Mouse (Mus musculus): ENCODE measurements at regions not wholly inside any gene's neighbourhood (a gene's known extent, or its start where the extent isn't known, plus 50 kb on each side); places are given as distances from the start of the nearest gene placed in this dataset.

DNA sequence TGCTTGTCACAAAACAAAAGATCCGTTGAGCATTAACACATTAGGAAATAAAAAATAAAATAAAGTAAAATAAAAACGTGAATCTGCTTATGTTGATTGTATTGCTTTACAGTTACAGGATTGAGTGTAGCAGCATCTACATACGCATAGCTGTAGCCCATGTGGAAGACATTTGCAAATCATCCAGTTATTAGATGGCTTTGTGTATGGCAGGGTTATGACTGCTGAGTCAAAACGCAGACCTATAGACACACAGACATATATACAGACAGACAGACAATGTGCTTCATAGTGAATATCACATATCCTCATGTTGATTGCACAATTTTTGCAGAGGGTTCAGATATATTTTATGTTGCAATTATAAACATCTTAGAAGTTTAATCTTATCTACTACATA, 64.5 kb downstream of the Gm11146 start:
- WGBS: 55% methylated on average over 4 of the region's 4 CpGs
- ATAC-seq (replicated peaks): peak; percentile 65
- no peaks in the 10 kb centered on the region for H3K36me3 ChIP-seq

DNA sequence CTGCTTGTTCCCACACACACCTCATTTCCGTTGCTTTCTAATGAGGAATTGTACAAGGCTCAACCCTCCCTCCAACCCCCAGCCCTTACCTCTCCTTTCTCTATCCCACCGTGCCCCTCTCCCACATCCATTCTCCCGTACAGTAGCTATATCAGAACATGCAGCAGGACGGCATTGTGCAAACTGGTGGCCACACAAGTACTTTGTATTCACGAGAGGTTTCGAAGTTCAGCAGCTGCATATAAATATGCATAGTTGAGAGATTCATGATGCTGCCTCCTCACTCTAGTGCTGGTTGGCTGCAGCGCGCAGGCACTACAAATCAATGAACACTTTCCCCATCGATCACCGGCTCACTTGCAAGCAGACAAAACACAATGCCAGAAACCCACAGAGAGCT, 65.1 kb downstream of the Gm11146 start:
- H3K36me3 ChIP-seq: no peaks in the 10 kb centered on the region
- H3K9me3 ChIP-seq: no peaks in the 10 kb centered on the region
- H3K4me3 ChIP-seq: peak overlapping the region; percentile 39
- no peaks in the 10 kb centered on the region for H3K27me3 ChIP-seq
- 10% methylated on average over 10 of the region's 10 CpGs for WGBS
- H3K27ac ChIP-seq (replicated peaks): peak overlapping the region; percentile 97
- H3K9ac ChIP-seq (replicated peaks): peak overlapping the region; percentile 53
- H3K4me2 ChIP-seq (replicated peaks): peak overlapping the region; percentile 49
- ATAC-seq (replicated peaks): peak; percentile 93
- H3K4me1 ChIP-seq: peaks cover 24% of the 10 kb centered on the region

More for the DNA sequence above, 64.5 kb downstream of the Gm11146 start:
- Histone ChIP-seq H3K4me3 (peak overlapping the region; percentile 39), H3K27me3 (no peaks in the 10 kb centered on the region), H3K4me2 (replicated peaks) (peak overlapping the region; percentile 49), H3K27ac (replicated peaks) (peak overlapping the region; percentile 97), H3K9ac (replicated peaks) (peak overlapping the region; percentile 53), H3K9me3 (no peaks in the 10 kb centered on the region), H3K4me1 (peaks cover 24% of the 10 kb centered on the region)

DNA sequence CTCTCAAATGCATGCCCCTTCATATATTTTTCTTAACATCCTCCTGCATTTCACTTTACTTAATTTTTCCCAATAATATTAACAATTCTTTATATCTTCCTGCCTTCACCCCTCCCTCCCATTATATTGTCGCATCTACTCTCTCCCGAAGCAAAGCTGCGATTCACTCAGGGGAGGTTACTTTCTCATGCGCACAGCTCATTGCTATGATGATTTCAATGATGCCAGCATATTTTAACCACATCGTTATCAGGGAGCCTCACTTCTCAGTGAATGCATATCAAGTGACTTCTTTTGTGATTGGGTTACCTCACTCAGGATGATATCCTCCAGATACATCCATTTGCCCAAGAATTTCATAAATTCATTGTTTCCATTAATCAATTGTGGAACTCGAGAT, 65.6 kb downstream of the Gm11146 start:
- ATAC-seq (replicated peaks): peak; percentile 71
- Histone ChIP-seq H3K27ac (replicated peaks) (peak overlapping the region; percentile 97), H3K36me3 (no peaks in the 10 kb centered on the region), H3K4me3 (peak overlapping the region; percentile 39), H3K4me2 (replicated peaks) (peak overlapping the region; percentile 49), H3K9ac (replicated peaks) (peak overlapping the region; percentile 53), H3K9me3 (no peaks in the 10 kb centered on the region), H3K4me1 (peaks cover 24% of the 10 kb centered on the region), H3K27me3 (no peaks in the 10 kb centered on the region)
- WGBS: 11% methylated on average over 6 of the region's 6 CpGs

DNA sequence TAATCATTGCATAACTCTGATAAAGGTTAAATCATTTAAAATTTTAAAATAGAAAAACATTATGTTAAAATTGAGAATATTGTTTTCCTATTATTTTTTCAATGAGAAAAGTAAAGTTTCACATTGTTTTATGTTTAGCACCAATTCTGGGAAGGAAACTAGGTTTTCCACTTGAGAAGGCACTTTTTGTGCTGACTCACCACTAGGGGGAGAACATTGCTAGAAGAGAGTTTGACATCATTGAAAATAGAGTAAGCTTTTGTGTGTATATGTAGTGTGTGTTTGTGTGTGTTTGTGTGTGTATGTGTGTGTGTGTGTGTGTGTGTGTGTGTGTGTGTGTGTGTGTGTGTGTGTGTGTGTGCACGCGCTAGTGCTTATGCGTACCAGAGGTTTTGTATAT, 66.9 kb downstream of the Gm11146 start:
- no peak overlapping the region for H3K4me2 ChIP-seq (replicated peaks)
- 0 out of 2 replicates have a peak, but pooled peaks cover 2% of the 10 kb centered on the region for H3K36me3 ChIP-seq
- WGBS: 77% methylated on average over 3 of the region's 3 CpGs
- no peak overlapping the region for H3K4me3 ChIP-seq
- ATAC-seq (replicated peaks): no peak
- H3K27ac ChIP-seq (replicated peaks): peak overlapping the region; percentile 41
- peaks cover 24% of the 10 kb centered on the region for H3K4me1 ChIP-seq
- H3K9ac ChIP-seq (replicated peaks): no peak overlapping the region
- no peaks in the 10 kb centered on the region for H3K9me3 ChIP-seq
- no peaks in the 10 kb centered on the region for H3K27me3 ChIP-seq

DNA sequence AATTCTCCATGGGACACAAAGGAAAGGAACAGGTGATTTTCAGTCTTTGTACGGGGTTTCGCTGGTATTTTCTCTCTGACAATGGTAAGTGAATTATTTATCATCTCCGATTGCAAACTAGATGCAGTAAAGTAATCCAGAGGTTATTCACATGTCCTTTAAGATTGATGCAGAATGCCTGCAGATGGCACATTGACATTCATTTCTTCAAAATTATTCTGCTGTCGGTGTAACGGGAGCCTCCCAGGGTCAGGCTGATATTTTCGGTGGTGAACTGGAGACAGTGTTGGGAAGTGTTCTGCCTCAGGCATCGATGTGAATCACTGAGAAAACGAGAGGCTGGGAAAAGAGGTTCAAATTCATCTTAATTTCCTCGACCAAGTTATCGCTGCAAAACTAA, 70.3 kb downstream of the Gm11146 start:
- H3K36me3 ChIP-seq: 0 out of 2 replicates have a peak, but pooled peaks cover 3% of the 10 kb centered on the region
- no peak overlapping the region for H3K9ac ChIP-seq (replicated peaks)
- H3K27ac ChIP-seq (replicated peaks): 0 out of 2 replicates have a peak overlapping the region, but pooled peaks have one; percentile 0
- 68% methylated on average over 10 of the region's 10 CpGs for WGBS
- no peak overlapping the region for H3K4me3 ChIP-seq
- peaks cover 13% of the 10 kb centered on the region for H3K4me1 ChIP-seq
- no peak overlapping the region for H3K4me2 ChIP-seq (replicated peaks)
- H3K27me3 ChIP-seq: no peaks in the 10 kb centered on the region
- H3K9me3 ChIP-seq: no peaks in the 10 kb centered on the region
- ATAC-seq (replicated peaks): no peak

DNA sequence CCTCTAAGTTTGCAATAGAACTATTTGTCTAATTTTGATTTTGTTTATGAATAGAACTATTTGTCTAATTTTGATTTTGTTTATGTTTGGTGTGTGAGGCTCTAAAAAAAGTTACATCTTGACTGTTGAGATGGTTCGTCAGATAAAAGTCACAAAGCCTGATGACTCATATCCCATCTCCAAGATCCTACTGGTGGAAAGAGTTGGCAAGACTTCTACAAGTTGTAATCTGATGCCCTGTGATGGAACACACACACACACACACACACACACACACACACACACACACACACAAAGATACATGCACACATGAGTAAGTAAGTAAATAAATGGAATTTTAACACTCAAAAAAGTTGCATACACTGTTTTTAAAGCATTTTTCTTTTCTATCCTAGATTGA, 73.9 kb downstream of the Gm11146 start:
- no peak overlapping the region for H3K4me3 ChIP-seq
- no peak overlapping the region for H3K27ac ChIP-seq (replicated peaks)
- peaks cover 8% of the 10 kb centered on the region; the same call in 1 of the 2 replicates for H3K4me1 ChIP-seq
- 0 out of 2 replicates have a peak, but pooled peaks cover 3% of the 10 kb centered on the region for H3K36me3 ChIP-seq
- H3K9ac ChIP-seq (replicated peaks): no peak overlapping the region
- no peak overlapping the region for H3K4me2 ChIP-seq (replicated peaks)
- no peaks in the 10 kb centered on the region for H3K27me3 ChIP-seq
- 85% methylated on average over 1 of the region's 1 CpGs for WGBS
- no peaks in the 10 kb centered on the region for H3K9me3 ChIP-seq
- ATAC-seq (replicated peaks): no peak

DNA sequence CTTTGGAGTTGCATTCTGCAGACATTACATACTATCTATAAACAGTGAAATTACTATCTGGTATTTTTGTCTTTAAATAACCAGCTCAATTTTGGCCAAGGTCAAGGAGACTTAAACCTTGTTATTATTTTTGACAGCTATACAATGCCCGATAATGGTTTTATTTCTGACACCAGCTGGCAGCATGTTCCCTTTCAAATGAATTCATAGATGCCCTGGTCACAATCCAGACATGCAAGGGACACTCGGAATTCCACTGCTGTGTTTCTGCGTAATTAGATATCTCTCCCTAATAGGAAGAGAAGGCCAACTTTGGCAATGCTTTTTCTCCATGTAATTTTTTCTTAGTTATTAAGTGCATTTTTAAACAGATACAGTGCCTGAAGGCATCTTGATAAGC, 87.3 kb downstream of the Gm11146 start:
- Histone ChIP-seq H3K27me3 (no peaks in the 10 kb centered on the region), H3K36me3 (no peaks in the 10 kb centered on the region), H3K27ac (replicated peaks) (no peak overlapping the region; the same call in 1 of the 2 replicates), H3K4me1 (peaks cover 15% of the 10 kb centered on the region; the same call in 1 of the 2 replicates), H3K9ac (replicated peaks) (no peak overlapping the region), H3K9me3 (no peaks in the 10 kb centered on the region), H3K4me3 (no peak overlapping the region), H3K4me2 (replicated peaks) (no peak overlapping the region)
- WGBS: 50% methylated on average over 3 of the region's 3 CpGs
- ATAC-seq (replicated peaks): no peak

DNA sequence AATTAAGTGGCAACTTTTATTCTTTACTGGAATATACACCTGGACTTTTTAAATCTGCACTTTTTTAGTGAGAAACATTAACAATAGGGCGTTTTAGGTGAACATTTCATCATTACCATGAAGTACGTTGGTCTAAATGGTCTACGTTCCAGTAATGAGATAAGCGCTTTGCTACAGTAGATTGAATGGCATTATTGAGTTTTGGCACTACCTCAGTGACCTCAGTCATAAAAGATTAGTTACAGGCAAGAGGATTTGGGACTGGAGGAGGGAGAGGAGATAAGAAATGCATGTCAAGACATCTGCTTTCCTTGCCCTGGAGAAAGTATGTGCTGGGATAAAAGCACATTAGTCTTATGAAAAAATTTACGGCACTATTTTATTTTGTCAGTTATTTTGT, 98.3 kb downstream of the Gm11146 start:
- Histone ChIP-seq H3K9ac (replicated peaks) (no peak overlapping the region; the same call in 1 of the 2 replicates), H3K4me2 (replicated peaks) (peak overlapping the region; percentile 41), H3K27me3 (no peaks in the 10 kb centered on the region), H3K9me3 (no peaks in the 10 kb centered on the region), H3K4me3 (peak overlapping the region; percentile 35), H3K27ac (replicated peaks) (peak overlapping the region; percentile 66), H3K4me1 (peaks cover 24% of the 10 kb centered on the region), H3K36me3 (peaks cover 6% of the 10 kb centered on the region)
- 22% methylated on average over 5 of the region's 5 CpGs for WGBS
- no peak for ATAC-seq (replicated peaks)

DNA sequence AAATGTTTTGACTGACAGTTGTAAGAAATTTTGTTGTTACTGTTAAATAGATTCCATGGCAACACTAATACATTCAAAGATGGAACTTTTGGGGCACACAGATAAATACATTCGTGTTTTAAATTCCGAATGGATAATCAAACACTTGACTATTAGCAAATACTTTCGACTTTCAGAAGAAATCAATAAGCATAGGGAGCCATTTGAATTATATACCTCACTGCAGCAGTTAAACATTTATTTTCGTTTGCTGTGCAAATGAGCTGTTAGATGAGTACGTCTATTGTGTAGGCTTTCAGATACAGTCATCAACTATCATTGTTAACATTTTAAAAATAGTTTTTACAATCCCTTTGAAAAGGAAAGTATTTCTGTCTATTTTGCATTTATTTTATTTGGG, 99.0 kb downstream of the Gm11146 start:
- Histone ChIP-seq H3K9ac (replicated peaks) (peak overlapping the region; percentile 40), H3K4me3 (peak overlapping the region; percentile 34), H3K27me3 (no peaks in the 10 kb centered on the region), H3K4me1 (peaks cover 24% of the 10 kb centered on the region), H3K4me2 (replicated peaks) (peak overlapping the region; percentile 34), H3K36me3 (peaks cover 1% of the 10 kb centered on the region), H3K27ac (replicated peaks) (0 out of 2 replicates have a peak overlapping the region, but pooled peaks have one; percentile 23), H3K9me3 (no peaks in the 10 kb centered on the region)
- WGBS: 17% methylated on average over 5 of the region's 5 CpGs
- no peak for ATAC-seq (replicated peaks)

DNA sequence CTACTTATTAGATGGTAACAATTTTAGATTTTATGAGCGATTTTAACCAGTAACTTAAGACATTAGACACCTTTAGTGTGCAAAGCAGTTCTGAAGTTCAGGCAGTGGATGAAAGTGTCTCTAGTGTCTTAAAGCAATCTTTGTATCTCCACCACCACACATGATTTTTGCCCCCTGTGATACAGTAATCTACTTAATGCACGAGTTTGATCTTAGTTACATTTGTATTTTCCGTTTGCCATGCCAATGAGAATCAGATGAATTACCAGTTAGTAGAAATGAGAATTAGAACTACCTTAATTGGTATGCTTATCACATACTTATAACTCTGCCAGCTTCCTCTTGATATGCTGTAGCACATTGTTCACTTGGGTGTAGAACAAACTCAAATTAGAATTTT, 99.9 kb downstream of the Gm11146 start:
- H3K4me1 ChIP-seq: peaks cover 24% of the 10 kb centered on the region
- peak overlapping the region; percentile 34 for H3K4me2 ChIP-seq (replicated peaks)
- H3K27me3 ChIP-seq: no peaks in the 10 kb centered on the region
- WGBS: 28% methylated on average over 3 of the region's 3 CpGs
- peak overlapping the region; percentile 44 for H3K9ac ChIP-seq (replicated peaks)
- peak overlapping the region; percentile 74 for H3K27ac ChIP-seq (replicated peaks)
- no peaks in the 10 kb centered on the region for H3K9me3 ChIP-seq
- no peak for ATAC-seq (replicated peaks)
- peak overlapping the region; percentile 40 for H3K4me3 ChIP-seq
- no peaks in the 10 kb centered on the region for H3K36me3 ChIP-seq

DNA sequence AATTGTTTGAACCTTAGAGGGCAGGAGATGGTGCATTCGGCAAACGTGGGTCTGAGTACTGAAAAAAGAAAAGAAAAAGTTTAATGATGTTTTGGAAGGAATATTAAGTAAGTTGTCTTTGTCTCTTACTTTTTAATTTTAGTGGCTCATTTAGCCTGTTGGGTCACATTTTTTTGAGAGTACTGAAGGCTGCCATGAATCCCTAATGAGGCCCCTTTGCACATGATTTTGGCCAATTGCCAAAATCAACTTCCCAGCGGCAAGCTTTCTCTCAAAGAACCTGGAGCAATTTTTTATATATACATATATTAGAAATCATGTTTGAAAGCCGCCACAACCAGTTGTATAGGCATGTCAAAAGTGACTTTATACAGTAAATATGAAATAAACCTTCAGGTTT, 100.9 kb downstream of the Gm11146 start:
- 0 out of 2 replicates have a peak, but pooled peaks have one; percentile 4 for ATAC-seq (replicated peaks)
- Histone ChIP-seq H3K4me1 (peaks cover 24% of the 10 kb centered on the region), H3K4me3 (peak overlapping the region; percentile 40), H3K27ac (replicated peaks) (peak overlapping the region; percentile 93), H3K27me3 (no peaks in the 10 kb centered on the region), H3K4me2 (replicated peaks) (peak overlapping the region; percentile 44), H3K36me3 (no peaks in the 10 kb centered on the region), H3K9me3 (no peaks in the 10 kb centered on the region), H3K9ac (replicated peaks) (peak overlapping the region; percentile 48)
- 3% methylated on average over 4 of the region's 4 CpGs for WGBS

DNA sequence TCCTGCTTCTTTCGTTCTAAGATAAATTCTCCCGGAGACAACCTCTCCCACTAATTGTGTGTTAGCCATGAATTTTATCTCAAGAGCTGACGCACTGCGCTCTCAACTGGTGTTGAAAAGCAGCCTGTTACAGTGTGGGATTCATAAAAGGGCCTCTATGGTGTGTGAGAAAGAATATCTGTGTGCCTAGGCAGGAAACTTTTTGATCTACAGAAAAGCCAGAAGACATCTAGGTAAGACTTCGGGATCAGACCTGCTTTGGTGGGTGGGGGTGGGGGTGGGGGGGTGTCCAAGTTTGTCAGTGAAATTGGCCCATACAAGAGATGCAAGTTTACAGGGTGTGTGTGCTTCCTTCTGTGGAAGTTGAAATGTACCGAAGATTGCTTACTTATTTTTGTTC, 101.5 kb downstream of the Gm11146 start:
- peak; percentile 86 for ATAC-seq (replicated peaks)
- Histone ChIP-seq H3K4me1 (peaks cover 23% of the 10 kb centered on the region), H3K4me3 (peak overlapping the region; percentile 40), H3K27me3 (no peaks in the 10 kb centered on the region), H3K9me3 (no peaks in the 10 kb centered on the region), H3K4me2 (replicated peaks) (peak overlapping the region; percentile 44), H3K36me3 (no peaks in the 10 kb centered on the region), H3K27ac (replicated peaks) (peak overlapping the region; percentile 93), H3K9ac (replicated peaks) (peak overlapping the region; percentile 48)
- WGBS: 4% methylated on average over 6 of the region's 6 CpGs

All from forebrain, embryonic 15.5 days (tissue).